Mouse (Mus musculus) cortical plate, adult 2 months (tissue): ENCODE measurements around the gene Slc44a5. TPM values are rescaled to one million over a fixed set of nuclear protein-coding genes. Genes with fewer than 3 reads are reported as not detected.

Source experiments
- H3K27ac ChIP-seq: fragments of 200-500 bp; 2 replicates; pipeline ENCODE4 v1.5.1; 2012; ENCODE audit warnings: low read length, control low read depth, inconsistent platforms; ENCODE audit not compliant: insufficient read depth
- H3K4me1 ChIP-seq: fragments of 200-500 bp; 2 replicates; pipeline ENCODE4 v1.6.1; 2011; ENCODE audit warnings: low read length; ENCODE audit not compliant: control insufficient read depth, insufficient read depth
- H3K4me3 ChIP-seq: fragments of 200-500 bp; 2 replicates; pipeline ENCODE4 v1.5.1; 2011; ENCODE audit warnings: mild to moderate bottlenecking, low read length, control low read depth; ENCODE audit not compliant: insufficient read depth
- CTCF ChIP-seq: fragments of 200-500 bp; IDR thresholded peaks from 2 replicates; pipeline ENCODE4 v1.5.1; 2011; ENCODE audit warnings: mild to moderate bottlenecking, control low read depth, low read length; ENCODE audit not compliant: insufficient read depth; ENCODE audit errors: extremely low read depth
- POLR2A ChIP-seq: fragments of 200-500 bp; IDR thresholded peaks from 2 replicates; pipeline ENCODE4 v1.6.1; 2011; ENCODE audit warnings: mild to moderate bottlenecking, low read length, control low read depth; ENCODE audit not compliant: insufficient read depth; ENCODE audit errors: extremely low read depth
- polyA plus RNA-seq: library from polyadenylated mRNA; depleted of rRNA; stranded (reverse); fragments of >200 nt; gene quantifications from 2 replicates; pipeline ENCODE4 v1.2.3, GENCODE M21; 2012

The Slc44a5 gene
- polyA plus RNA-seq, 1 experiment: 4.8 TPM

DNA sequence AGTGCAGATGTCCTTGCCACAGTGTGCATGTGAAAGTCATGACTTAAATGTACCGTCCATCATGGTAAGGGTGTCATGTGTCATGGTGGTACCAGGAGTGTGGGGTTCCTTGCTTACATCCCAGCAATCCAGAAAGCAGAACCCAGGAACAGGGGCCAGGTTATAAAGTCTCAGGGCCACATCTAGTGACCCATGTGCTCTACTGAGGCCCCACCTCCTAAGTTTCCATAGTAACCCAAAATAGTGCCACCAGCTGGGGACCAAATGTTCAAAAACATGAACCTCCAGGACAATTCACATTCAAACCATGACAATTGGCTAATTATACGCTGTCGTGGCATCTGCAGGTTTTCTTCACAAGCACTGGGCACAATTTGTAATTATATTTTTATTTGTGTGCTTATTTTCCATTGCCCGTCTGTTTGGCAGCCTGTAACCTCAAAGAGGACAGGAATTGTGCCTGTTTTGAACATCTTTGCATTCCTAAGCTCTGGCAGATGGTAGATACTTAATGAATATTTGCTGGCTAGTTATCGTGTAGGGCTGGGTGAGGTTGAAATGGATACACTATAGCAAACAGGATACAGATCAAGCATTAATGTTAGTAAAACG is 145.9 kb downstream of the Slc44a5 start:
- no peaks in the 10 kb centered on the region for H3K4me1 ChIP-seq
- no peak overlapping the region for H3K27ac ChIP-seq
- TF ChIP-seq CTCF: no peak
- no peak for TF ChIP-seq POLR2A
- no peak overlapping the region for H3K4me3 ChIP-seq

DNA sequence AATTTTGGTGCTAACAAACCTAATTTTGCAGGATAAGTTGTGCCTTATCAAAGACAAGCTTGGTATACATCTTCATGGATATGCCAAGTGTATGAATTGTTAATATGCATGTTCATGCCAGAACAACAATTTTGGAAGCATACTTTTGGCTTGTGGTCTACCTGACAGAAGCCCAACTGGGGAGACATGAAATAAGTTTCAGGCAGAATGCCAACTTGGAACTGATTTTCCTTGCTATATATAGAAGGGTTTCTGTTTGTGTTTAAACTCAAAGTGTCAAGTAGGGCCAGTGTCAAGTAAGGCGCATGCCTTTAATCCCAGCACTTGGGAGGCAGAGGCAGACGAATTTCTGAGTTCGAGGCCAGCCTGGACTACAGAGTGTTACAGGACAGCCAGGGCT is 149.3 kb downstream of the Slc44a5 start:
- TF ChIP-seq POLR2A (no peak), CTCF (no peak)
- Histone ChIP-seq H3K4me3 (no peak overlapping the region), H3K27ac (no peak overlapping the region), H3K4me1 (no peaks in the 10 kb centered on the region)

DNA sequence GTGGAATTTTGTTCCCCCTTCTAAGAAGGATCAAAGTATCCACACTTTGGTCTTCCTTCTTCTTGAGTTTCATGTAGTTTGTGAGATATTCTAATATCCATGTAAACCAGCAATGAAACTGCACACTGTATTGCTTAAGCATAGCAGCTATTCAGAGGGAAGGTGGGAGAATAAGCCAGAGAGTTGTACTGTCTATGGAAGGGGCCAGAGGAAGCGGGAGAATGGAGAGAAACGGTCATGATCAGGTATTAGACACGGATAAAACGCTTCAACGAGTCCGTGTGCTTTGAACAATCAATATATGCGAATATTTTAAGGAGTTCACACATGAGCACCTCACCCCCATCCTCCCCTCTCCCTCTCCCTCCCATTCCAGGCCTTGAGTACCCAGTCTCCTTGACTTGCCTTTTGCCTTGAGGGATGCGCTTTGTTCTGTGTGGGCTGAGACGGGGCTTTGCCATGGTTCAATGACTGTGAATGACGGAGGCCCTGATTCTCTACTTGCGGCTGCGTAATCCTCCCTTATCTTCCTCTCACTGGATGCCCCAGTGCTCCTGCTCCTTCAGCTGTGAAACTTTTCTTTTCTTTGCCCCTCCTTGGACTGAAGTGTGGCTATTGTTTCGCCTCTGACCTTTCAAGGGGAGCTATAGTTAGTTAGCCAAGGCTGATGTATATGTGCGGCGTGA is 151.8 kb downstream of the Slc44a5 start:
- no peak overlapping the region for H3K27ac ChIP-seq
- TF ChIP-seq CTCF (no peak), POLR2A (no peak)
- no peaks in the 10 kb centered on the region for H3K4me1 ChIP-seq
- no peak overlapping the region for H3K4me3 ChIP-seq

DNA sequence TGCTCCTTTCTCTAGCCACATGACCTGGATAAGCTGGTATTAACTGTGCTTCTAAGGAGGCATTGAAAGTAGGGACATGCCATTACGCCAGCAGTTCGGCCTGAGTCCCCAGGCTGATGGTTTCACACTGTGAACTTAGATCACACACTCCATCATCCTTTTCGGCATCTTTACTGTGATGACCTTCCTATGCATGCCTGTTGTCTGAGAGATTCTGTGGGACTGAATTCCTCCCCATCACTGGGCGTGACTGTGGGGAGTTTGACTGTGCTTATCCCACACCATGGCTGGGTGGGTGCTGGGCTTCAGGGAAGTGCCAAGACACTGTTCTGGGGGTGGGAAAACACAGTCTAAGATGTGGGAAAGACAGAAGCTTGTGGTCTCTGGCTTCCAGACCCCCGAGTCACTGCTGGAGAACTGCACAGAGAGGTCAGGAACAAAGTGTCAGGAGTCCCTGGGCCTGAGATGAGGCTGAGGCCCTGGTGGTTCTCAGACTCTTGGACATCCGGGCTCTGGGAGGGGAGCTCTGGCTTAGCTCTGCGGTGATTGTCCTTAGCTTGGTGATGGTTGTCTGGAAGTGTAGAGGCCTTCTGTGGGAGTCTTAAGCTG is 152.6 kb downstream of the Slc44a5 start:
- no peaks in the 10 kb centered on the region for H3K4me1 ChIP-seq
- H3K27ac ChIP-seq: no peak overlapping the region
- H3K4me3 ChIP-seq: no peak overlapping the region
- no peak for TF ChIP-seq CTCF
- no peak for TF ChIP-seq POLR2A

DNA sequence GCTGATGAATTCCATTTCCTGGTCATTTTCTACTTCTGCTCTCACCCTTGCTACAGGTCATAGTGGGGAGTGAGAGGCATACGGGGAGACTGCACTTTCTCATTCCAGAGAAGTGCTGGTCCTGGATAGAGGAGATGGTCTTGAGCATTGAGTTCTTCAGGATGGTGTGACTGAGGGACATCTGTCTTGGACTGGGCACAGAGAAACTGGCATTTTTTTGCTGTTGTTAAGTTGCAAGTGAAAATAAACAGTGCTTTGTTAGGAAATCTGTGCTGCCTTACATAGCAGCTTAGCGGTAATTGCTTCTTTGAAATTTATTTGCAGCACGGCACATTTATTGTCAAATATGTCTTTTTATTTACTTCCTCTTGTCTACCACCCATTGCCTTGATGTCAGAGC is 154.0 kb downstream of the Slc44a5 start:
- Histone ChIP-seq H3K4me1 (no peaks in the 10 kb centered on the region), H3K27ac (no peak overlapping the region), H3K4me3 (no peak overlapping the region)
- TF ChIP-seq POLR2A: no peak
- no peak for TF ChIP-seq CTCF

DNA sequence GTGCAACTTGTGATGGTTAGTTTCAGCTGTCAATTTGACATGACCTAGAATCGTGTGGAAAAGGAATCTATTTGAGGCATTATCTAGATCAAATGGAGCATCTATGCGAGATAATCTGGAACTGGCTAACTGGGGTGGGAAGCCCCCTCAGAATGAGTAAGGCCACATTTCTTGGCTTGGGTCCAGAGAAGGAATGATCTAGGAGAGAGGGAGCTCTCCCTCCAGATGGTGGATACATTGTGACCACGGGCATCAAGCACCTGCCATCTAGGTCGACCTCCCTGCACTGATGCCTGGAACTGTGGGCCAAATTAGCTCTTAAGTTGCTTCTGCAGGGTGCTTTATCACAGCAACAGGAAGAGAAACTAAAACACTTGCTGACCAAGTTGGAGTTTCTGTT is 155.8 kb downstream of the Slc44a5 start:
- H3K4me1 ChIP-seq: no peaks in the 10 kb centered on the region
- TF ChIP-seq CTCF: no peak
- H3K4me3 ChIP-seq: no peak overlapping the region
- no peak overlapping the region for H3K27ac ChIP-seq

DNA sequence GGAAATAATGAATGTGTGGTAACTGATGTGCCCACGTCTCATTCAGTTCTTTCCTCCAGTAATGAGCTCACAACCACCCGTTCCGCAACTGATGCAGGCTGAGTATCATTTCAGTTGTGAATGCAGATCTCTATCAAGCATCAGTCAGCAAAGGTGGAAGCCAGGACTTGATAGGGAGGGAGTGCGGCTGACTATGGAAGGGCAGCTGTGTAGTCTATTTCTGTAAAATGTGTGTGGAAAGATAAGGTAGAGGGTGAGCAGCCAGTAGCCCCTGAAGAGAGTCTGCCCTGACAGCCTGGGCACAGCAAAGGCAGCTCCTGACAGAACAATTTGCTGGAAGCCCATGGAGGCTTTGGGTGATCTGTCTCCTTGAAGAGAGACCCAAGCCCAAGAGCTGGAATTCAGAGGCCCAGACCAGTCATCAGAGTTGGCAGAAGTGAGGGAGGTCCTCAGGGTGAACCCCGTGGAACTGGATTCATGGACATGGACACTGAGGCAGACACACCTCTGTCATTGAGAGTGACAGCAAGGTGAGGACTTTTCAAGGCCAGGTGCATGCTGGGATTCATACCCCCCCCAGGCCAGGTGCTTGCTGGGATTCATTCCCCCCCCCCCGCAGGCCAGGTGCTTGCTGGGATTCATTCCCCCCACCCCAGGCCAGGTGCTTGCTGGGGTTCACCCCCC is 157.3 kb downstream of the Slc44a5 start:
- Histone ChIP-seq H3K4me3 (no peak overlapping the region), H3K4me1 (no peaks in the 10 kb centered on the region), H3K27ac (no peak overlapping the region)
- no peak for TF ChIP-seq POLR2A
- no peak for TF ChIP-seq CTCF

DNA sequence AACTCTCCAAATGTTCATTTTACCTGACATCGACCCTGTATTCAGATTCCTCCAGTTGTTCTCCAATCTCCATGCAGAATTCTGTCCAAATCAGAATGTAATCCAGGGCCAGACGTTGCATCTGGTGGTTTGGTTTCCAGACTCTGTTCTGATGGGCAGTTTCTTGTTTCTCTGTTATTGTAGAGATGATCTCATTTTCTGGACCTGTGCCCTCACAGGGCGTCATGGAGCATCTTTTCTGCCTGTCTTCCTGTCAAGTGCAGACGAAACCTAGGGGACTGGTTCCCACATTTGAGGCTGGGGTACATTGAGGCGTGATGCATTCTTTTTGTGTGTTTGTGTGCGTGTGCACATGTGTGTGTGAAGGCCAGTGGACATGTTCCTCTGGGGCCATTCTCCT is 160.8 kb downstream of the Slc44a5 start:
- H3K4me3 ChIP-seq: no peak overlapping the region
- no peak overlapping the region for H3K27ac ChIP-seq
- no peaks in the 10 kb centered on the region; the same call in 1 of the 2 replicates for H3K4me1 ChIP-seq
- TF ChIP-seq CTCF (no peak), POLR2A (no peak)

DNA sequence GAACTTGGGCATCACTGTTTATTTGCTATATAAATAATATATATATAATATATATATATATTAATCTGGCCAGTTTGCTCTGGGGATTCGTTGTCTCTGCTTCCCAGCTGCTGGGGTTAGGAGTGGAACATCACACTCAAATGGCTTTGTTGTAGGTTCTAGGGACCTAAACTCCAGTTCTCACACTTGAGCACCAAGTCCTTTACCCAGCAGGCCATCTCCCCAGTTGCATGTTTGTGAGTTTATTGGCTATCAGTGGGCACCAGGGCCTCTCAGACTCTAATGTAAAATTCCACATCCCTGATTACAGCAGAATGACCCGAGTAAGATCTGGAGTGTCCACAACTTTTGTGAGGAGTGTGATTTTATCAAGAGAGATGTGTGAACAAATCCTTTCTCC is 161.5 kb downstream of the Slc44a5 start:
- no peak for TF ChIP-seq CTCF
- TF ChIP-seq POLR2A: no peak
- no peak overlapping the region for H3K4me3 ChIP-seq
- no peak overlapping the region for H3K27ac ChIP-seq
- no peaks in the 10 kb centered on the region; the same call in 1 of the 2 replicates for H3K4me1 ChIP-seq

DNA sequence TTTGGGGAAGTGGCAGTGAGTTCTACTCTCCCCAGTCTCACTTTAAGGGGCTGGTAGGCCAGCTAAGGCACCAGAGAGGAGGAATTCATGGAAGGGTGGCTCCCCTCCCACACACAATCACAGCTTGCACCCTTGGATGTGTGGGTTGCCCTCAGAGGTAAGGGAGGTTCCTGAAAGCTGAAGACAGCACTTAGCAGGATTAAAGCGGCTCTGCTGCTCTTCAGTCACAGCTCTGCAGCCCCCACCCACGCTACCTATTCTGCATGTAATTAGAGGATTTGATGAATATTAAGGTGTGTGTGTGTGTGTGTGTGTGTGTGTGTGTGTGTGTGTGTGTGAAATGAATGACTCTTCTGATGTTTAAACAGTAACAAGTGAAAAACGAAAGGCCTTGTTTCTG is 163.3 kb downstream of the Slc44a5 start:
- H3K27ac ChIP-seq: no peak overlapping the region

More for the DNA sequence above, 163.3 kb downstream of the Slc44a5 start:
- H3K4me1 ChIP-seq: no peaks in the 10 kb centered on the region; the same call in 1 of the 2 replicates
- no peak overlapping the region for H3K4me3 ChIP-seq
- TF ChIP-seq CTCF: no peak
- no peak for TF ChIP-seq POLR2A
